Mouse (Mus musculus): ENCODE measurements around the gene Sarnp. TPM values are rescaled to one million over a fixed set of nuclear protein-coding genes. Genes with fewer than 3 reads are reported as not detected.

Sarnp gene
- total and polyA plus RNA-seq, 2 experiments from 2014 or later = 19.4 to 135 TPM

DNA sequence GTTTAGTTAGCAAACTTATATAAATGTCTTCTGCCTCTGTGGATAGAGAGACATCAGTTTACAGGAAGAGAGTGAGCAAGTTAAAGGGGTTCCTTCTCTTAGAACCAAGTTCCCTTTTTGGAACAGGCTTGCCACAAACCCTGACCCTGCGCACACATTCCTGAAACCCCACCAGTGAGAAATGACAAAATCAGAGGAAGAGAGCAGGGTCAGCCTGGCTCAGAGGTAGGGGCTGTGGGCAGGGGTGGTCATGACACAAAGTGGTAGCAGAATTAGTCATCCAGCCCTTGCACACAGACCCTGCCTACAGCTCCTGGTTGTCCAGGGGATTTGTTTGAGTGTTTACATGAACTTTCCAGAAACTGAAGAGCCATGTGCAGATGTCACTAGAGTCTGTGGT lies 36.9 kb upstream of the Sarnp start:
- 86% methylated on average over 1 of the region's 1 CpGs for WGBS
- Histone ChIP-seq H3K27me3 (ENCODE audit: control insufficient read depth, insufficient read depth, low read length) (no peaks in the 10 kb centered on the region), H3K27ac (ENCODE audit: low read depth) (peak overlapping the region; percentile 88), H3K4me1 (ENCODE audit: control insufficient read depth, insufficient read depth) (no peaks in the 10 kb centered on the region), H3K4me2 (ENCODE audit: low read depth, low read length) (no peak overlapping the region), H3K9ac (replicated peaks; ENCODE audit: low read depth, low read length) (no peak overlapping the region), H3K9me3 (replicated peaks; ENCODE audit: control insufficient read depth, low read length) (peaks cover 10% of the 10 kb centered on the region; the same call in 1 of the 2 replicates), H3K4me3 (ENCODE audit: low read depth, low read length) (no peak overlapping the region), H3K36me3 (replicated peaks; ENCODE audit: control insufficient read depth, insufficient read depth, low read length) (no peaks in the 10 kb centered on the region)
- no peak for ATAC-seq (ENCODE audit: insufficient read depth, low read depth)
- TF ChIP-seq EP300 (IDR thresholded peaks at IDR 0.05; ENCODE audit: low read depth) (no peak), CTCF (IDR thresholded peaks at IDR 0.05; ENCODE audit: low read depth) (no peak)
- no peak for DNase-seq (ENCODE audit: low spot score)

GRCm38 (mm10) chr10:128790398-128791124 lies 26.6 kb upstream of the Sarnp start, which contains the start of gene Mmp19:
TSS of gene Mmp19 (plus strand) at chr10:128790910.
- no peaks in the 10 kb centered on the region for H3K4me1 ChIP-seq (ENCODE audit: control insufficient read depth, insufficient read depth)
- H3K4me2 ChIP-seq (ENCODE audit: low read depth, low read length) = 0 out of 2 replicates have a peak within 1 kb of the TSS, but pooled peaks have one; percentile 12
- ATAC-seq (ENCODE audit: insufficient read depth, low read depth) (0 out of 2 replicates have a peak, but pooled peaks have one; percentile 17), DNase-seq (ENCODE audit: low spot score) (no peak)
- H3K36me3 ChIP-seq (replicated peaks; ENCODE audit: control insufficient read depth, insufficient read depth, low read length) = no peaks in the 10 kb centered on the region
- no peak within 1 kb of the TSS for H3K9ac ChIP-seq (replicated peaks; ENCODE audit: low read depth, low read length)
- TF ChIP-seq CTCF (IDR thresholded peaks at IDR 0.05; ENCODE audit: low read depth) (no peak), EP300 (IDR thresholded peaks at IDR 0.05; ENCODE audit: low read depth) (no peak)
- no peaks in the 10 kb centered on the region for H3K27me3 ChIP-seq (ENCODE audit: control insufficient read depth, insufficient read depth, low read length)
- H3K27ac ChIP-seq (ENCODE audit: low read depth) = 0 out of 2 replicates have a peak within 1 kb of the TSS, but pooled peaks have one; percentile 15
- H3K9me3 ChIP-seq (replicated peaks; ENCODE audit: control insufficient read depth, low read length) = no peaks in the 10 kb centered on the region
- H3K4me3 ChIP-seq (ENCODE audit: low read depth, low read length) = no peak within 1 kb of the TSS; the same call in 1 of the 2 replicates
- WGBS = 64% methylated on average over 7 of the region's 7 CpGs

DNA sequence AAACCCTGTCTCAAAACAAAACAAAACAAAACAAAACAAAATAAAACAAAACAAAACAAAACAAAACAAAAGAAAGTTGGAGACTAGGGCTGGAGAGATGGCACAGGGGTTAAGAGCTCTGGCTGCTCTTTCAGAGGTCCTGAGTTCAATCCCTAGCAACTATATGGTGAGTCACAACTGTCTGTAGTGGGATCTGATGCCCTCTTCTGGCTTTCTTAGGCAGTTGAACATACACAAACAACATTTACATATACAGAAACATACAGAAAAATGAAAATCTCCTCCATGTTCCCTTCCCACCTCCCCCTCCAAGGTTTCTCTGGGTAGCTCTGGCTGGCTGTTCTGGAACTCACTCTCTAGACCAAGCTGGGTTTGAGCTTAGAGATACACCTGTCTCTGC lies 25.1 kb upstream of the Sarnp start:
- Histone ChIP-seq H3K4me1 (ENCODE audit: control insufficient read depth, insufficient read depth) (no peaks in the 10 kb centered on the region), H3K27me3 (ENCODE audit: control insufficient read depth, insufficient read depth, low read length) (no peaks in the 10 kb centered on the region), H3K9ac (replicated peaks; ENCODE audit: low read depth, low read length) (no peak overlapping the region), H3K4me3 (ENCODE audit: low read depth, low read length) (no peak overlapping the region), H3K9me3 (replicated peaks; ENCODE audit: control insufficient read depth, low read length) (no peaks in the 10 kb centered on the region), H3K36me3 (replicated peaks; ENCODE audit: control insufficient read depth, insufficient read depth, low read length) (no peaks in the 10 kb centered on the region), H3K27ac (ENCODE audit: low read depth) (no peak overlapping the region), H3K4me2 (ENCODE audit: low read depth, low read length) (no peak overlapping the region)
- no peak for TF ChIP-seq CTCF (IDR thresholded peaks at IDR 0.05; ENCODE audit: low read depth)
- no peak for TF ChIP-seq EP300 (IDR thresholded peaks at IDR 0.05; ENCODE audit: low read depth)
- ATAC-seq (ENCODE audit: insufficient read depth, low read depth) = no peak
- no peak for DNase-seq (ENCODE audit: low spot score)

- Histone ChIP-seq H3K4me3 (ENCODE audit: low read depth, low read length) (no peak overlapping the region), H3K9ac (replicated peaks; ENCODE audit: low read depth, low read length) (no peak overlapping the region), H3K4me1 (ENCODE audit: control insufficient read depth, insufficient read depth) (no peaks in the 10 kb centered on the region), H3K4me2 (ENCODE audit: low read depth, low read length) (no peak overlapping the region), H3K27ac (ENCODE audit: low read depth) (no peak overlapping the region), H3K27me3 (ENCODE audit: control insufficient read depth, insufficient read depth, low read length) (no peaks in the 10 kb centered on the region), H3K36me3 (replicated peaks; ENCODE audit: control insufficient read depth, insufficient read depth, low read length) (no peaks in the 10 kb centered on the region), H3K9me3 (replicated peaks; ENCODE audit: control insufficient read depth, low read length) (no peaks in the 10 kb centered on the region)
- TF ChIP-seq CTCF (IDR thresholded peaks at IDR 0.05; ENCODE audit: low read depth) (no peak), EP300 (IDR thresholded peaks at IDR 0.05; ENCODE audit: low read depth) (no peak)
- WGBS = 95% methylated on average over 1 of the region's 1 CpGs
- ATAC-seq (ENCODE audit: insufficient read depth, low read depth) = no peak
- no peak for DNase-seq (ENCODE audit: low spot score)
These were observed 23.9 kb upstream of the Sarnp start for GRCm38 (mm10) chr10:128793258-128793657.

GRCm38 (mm10) chr10:128794391-128794790 lies 22.7 kb upstream of the Sarnp start:
- Histone ChIP-seq H3K9ac (replicated peaks; ENCODE audit: low read depth, low read length) (no peak overlapping the region), H3K4me3 (ENCODE audit: low read depth, low read length) (no peak overlapping the region), H3K4me2 (ENCODE audit: low read depth, low read length) (no peak overlapping the region), H3K4me1 (ENCODE audit: control insufficient read depth, insufficient read depth) (no peaks in the 10 kb centered on the region), H3K27ac (ENCODE audit: low read depth) (no peak overlapping the region), H3K27me3 (ENCODE audit: control insufficient read depth, insufficient read depth, low read length) (no peaks in the 10 kb centered on the region), H3K36me3 (replicated peaks; ENCODE audit: control insufficient read depth, insufficient read depth, low read length) (no peaks in the 10 kb centered on the region), H3K9me3 (replicated peaks; ENCODE audit: control insufficient read depth, low read length) (no peaks in the 10 kb centered on the region)
- ATAC-seq (ENCODE audit: insufficient read depth, low read depth) = no peak
- WGBS = 79% methylated on average over 5 of the region's 5 CpGs
- no peak for DNase-seq (ENCODE audit: low spot score)
- no peak for TF ChIP-seq EP300 (IDR thresholded peaks at IDR 0.05; ENCODE audit: low read depth)
- no peak for TF ChIP-seq CTCF (IDR thresholded peaks at IDR 0.05; ENCODE audit: low read depth)

All from heart, postnatal 0 days (tissue).